Mouse (Mus musculus): ENCODE measurements around the gene Gm4952.
"Not testable (repeated sequence)": the region's sequence is repeated elsewhere in the genome, so short reads cannot be mapped to it uniquely, and the experiment has no call there.

Gm4952 gene

GRCm38 (mm10) chr19:12598674-12599073 lies 1.1 kb upstream of the Gm4952 start:
- no peak for DNase-seq (ENCODE audit: extremely low spot score, low spot score)

GRCm38 (mm10) chr19:12600684-12601480 lies 1.1 kb downstream of the Gm4952 start:
- DNase-seq (ENCODE audit: extremely low spot score, low spot score): no peak

GRCm38 (mm10) chr19:12608336-12608735 lies 8.6 kb downstream of the Gm4952 start:
- no peak for DNase-seq (ENCODE audit: extremely low spot score, low spot score)

- no peak for DNase-seq (ENCODE audit: extremely low spot score, low spot score)
These were observed 13.9 kb downstream of the Gm4952 start for GRCm38 (mm10) chr19:12613646-12614045.

- no peak for DNase-seq (ENCODE audit: extremely low spot score, low spot score)
These were observed 33.4 kb downstream of the Gm4952 start, which contains the start of gene Glyat for GRCm38 (mm10) chr19:12633176-12633575. Gene Glyat, plus strand, starts transcription at chr19:12633308.

GRCm38 (mm10) chr19:12634259-12634658 lies 34.5 kb downstream of the Gm4952 start:
- no peak for DNase-seq (ENCODE audit: extremely low spot score, low spot score)

- no peak for DNase-seq (ENCODE audit: extremely low spot score, low spot score)
These were observed 35.2 kb downstream of the Gm4952 start for GRCm38 (mm10) chr19:12634963-12635362.

GRCm38 (mm10) chr19:12636863-12637262 lies 37.1 kb downstream of the Gm4952 start:
- no peak for DNase-seq (ENCODE audit: extremely low spot score, low spot score)

GRCm38 (mm10) chr19:12638049-12638448 lies 38.3 kb downstream of the Gm4952 start:
- DNase-seq (ENCODE audit: extremely low spot score, low spot score): no peak

- DNase-seq (ENCODE audit: extremely low spot score, low spot score): no peak
These were observed 49.7 kb downstream of the Gm4952 start for GRCm38 (mm10) chr19:12649511-12649910.

- no peak for DNase-seq (ENCODE audit: extremely low spot score, low spot score)
These were observed 66.4 kb downstream of the Gm4952 start for GRCm38 (mm10) chr19:12666156-12666555.

GRCm38 (mm10) chr19:12668601-12669000 lies 68.8 kb downstream of the Gm4952 start:
- not testable (repeated sequence) for DNase-seq (ENCODE audit: extremely low spot score, low spot score)

GRCm38 (mm10) chr19:12670139-12670538 lies 70.4 kb downstream of the Gm4952 start, which contains the start of gene Olfr1442:
Gene Olfr1442, plus strand, starts transcription at chr19:12670439.
- no peak for DNase-seq (ENCODE audit: extremely low spot score, low spot score)

GRCm38 (mm10) chr19:12671051-12671450 lies 71.3 kb downstream of the Gm4952 start:
- no peak for DNase-seq (ENCODE audit: extremely low spot score, low spot score)

- no peak for DNase-seq (ENCODE audit: extremely low spot score, low spot score)
These were observed 78.0 kb downstream of the Gm4952 start, which contains the start of gene Olfr1443 for GRCm38 (mm10) chr19:12677812-12678211. Gene Olfr1443, plus strand, starts transcription at chr19:12678112.

Data from neural tube, embryonic 10.5 days (tissue).